Mouse (Mus musculus): ENCODE data around the gene Ptn. TPM values are rescaled to one million over a fixed set of nuclear protein-coding genes. Genes with fewer than 3 reads are reported as not detected.

The Ptn gene
- 243 and 244 TPM in 2 replicates for polyA plus RNA-seq (2014; fragmentation: Nextera tagmentation; extraction: Ambion mirVana)

- Histone ChIP-seq H3K4me2 (peak within 1 kb of the TSS; percentile 67), H3K9ac (ENCODE audit: low read length) (peak within 1 kb of the TSS; percentile 76), H3K27ac (ENCODE audit: low read depth, low read length) (peak within 1 kb of the TSS; percentile 23), H3K9me3 (ENCODE audit: control insufficient read depth, low read length) (no peaks in the 10 kb centered on the region), H3K4me3 (ENCODE audit: low read depth, low read length) (peak within 1 kb of the TSS; percentile 52), H3K4me1 (ENCODE audit: control insufficient read depth, insufficient read depth, low read length) (peaks cover 7% of the 10 kb centered on the region), H3K36me3 (ENCODE audit: control insufficient read depth, insufficient read depth, low read length) (no peaks in the 10 kb centered on the region), H3K27me3 (ENCODE audit: control insufficient read depth, insufficient read depth, low read length) (peaks cover 7% of the 10 kb centered on the region)
- ATAC-seq (ENCODE audit: low FRiP score) (peak; percentile 83), DNase-seq (ENCODE audit: low spot score, missing footprints) (peak; percentile 96)
- WGBS = under 1% methylated on average over 15 of the region's 15 CpGs
These were observed at the start of gene Ptn for GRCm38 (mm10) chr6:36809747-36810285. Gene Ptn, minus strand, starts transcription at chr6:36810220.

GRCm38 (mm10) chr6:36858258-36859041 is 48.4 kb upstream of the Ptn start:
- H3K27me3 ChIP-seq (ENCODE audit: control insufficient read depth, insufficient read depth, low read length) = no peaks in the 10 kb centered on the region
- H3K27ac ChIP-seq (ENCODE audit: low read depth, low read length) = peak overlapping the region; percentile 78
- DNase-seq (ENCODE audit: low spot score, missing footprints) (peak; percentile 90), ATAC-seq (ENCODE audit: low FRiP score) (peak; percentile 82)
- H3K9me3 ChIP-seq (ENCODE audit: control insufficient read depth, low read length) = no peaks in the 10 kb centered on the region
- peaks cover 4% of the 10 kb centered on the region; the same call in 1 of the 2 replicates for H3K4me1 ChIP-seq (ENCODE audit: control insufficient read depth, insufficient read depth, low read length)
- WGBS = 26% methylated on average over 3 of the region's 3 CpGs
- H3K36me3 ChIP-seq (ENCODE audit: control insufficient read depth, insufficient read depth, low read length) = no peaks in the 10 kb centered on the region
- no peak overlapping the region for H3K9ac ChIP-seq (ENCODE audit: low read length)
- no peak overlapping the region for H3K4me2 ChIP-seq
- no peak overlapping the region for H3K4me3 ChIP-seq (ENCODE audit: low read depth, low read length)

GRCm38 (mm10) chr6:36857627-36858257 is 47.7 kb upstream of the Ptn start:
- Histone ChIP-seq H3K27me3 (ENCODE audit: control insufficient read depth, insufficient read depth, low read length) (no peaks in the 10 kb centered on the region), H3K27ac (ENCODE audit: low read depth, low read length) (0 out of 2 replicates have a peak overlapping the region, but pooled peaks have one; percentile 30), H3K9me3 (ENCODE audit: control insufficient read depth, low read length) (no peaks in the 10 kb centered on the region), H3K9ac (ENCODE audit: low read length) (no peak overlapping the region), H3K4me1 (ENCODE audit: control insufficient read depth, insufficient read depth, low read length) (peaks cover 4% of the 10 kb centered on the region; the same call in 1 of the 2 replicates), H3K4me2 (no peak overlapping the region), H3K36me3 (ENCODE audit: control insufficient read depth, insufficient read depth, low read length) (no peaks in the 10 kb centered on the region), H3K4me3 (ENCODE audit: low read depth, low read length) (no peak overlapping the region)
- ATAC-seq (ENCODE audit: low FRiP score) (peak; percentile 91), DNase-seq (ENCODE audit: low spot score, missing footprints) (peak; percentile 89)
- 12% methylated on average over 6 of the region's 6 CpGs for WGBS

DNA sequence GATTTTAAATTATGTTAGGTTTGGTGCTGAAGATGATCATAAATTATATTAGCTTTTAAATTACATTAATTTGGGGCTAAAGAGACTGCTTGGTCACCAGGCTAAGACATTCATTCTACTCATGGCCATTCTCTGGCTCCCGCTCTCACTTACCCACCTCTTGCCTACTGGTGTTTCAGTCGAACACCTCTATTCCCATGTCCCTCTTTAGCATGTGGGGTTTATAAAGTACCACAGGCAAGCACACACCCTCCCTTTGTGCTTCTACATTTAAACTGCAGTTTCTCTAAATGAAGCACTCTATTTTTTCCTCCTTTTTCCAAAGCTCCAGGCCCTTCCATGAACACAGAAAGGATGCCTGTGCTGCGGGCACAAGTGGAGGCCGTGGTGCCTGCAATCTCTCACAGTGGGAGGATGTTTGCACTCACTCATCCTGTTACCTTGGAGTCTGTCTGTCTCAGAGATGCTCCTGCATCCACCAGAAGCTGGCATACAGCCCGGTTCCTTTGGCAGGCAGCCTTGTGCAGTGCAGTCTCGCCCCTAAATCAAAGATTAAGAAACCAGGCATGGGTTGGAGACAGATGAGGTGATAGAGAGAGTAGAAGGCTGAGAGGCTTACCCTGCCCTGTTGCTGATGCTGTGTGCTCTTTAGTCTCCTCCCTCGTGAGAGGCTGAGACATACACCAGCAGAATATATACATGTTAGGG is 40.6 kb upstream of the Ptn start:
- WGBS = 83% methylated on average over 7 of the region's 7 CpGs
- H3K27me3 ChIP-seq (ENCODE audit: control insufficient read depth, insufficient read depth, low read length) = no peaks in the 10 kb centered on the region
- no peak overlapping the region for H3K27ac ChIP-seq (ENCODE audit: low read depth, low read length)
- H3K4me3 ChIP-seq (ENCODE audit: low read depth, low read length) = no peak overlapping the region
- H3K4me2 ChIP-seq = no peak overlapping the region
- H3K9me3 ChIP-seq (ENCODE audit: control insufficient read depth, low read length) = no peaks in the 10 kb centered on the region
- ATAC-seq (ENCODE audit: low FRiP score) = no peak
- H3K36me3 ChIP-seq (ENCODE audit: control insufficient read depth, insufficient read depth, low read length) = no peaks in the 10 kb centered on the region
- no peaks in the 10 kb centered on the region for H3K4me1 ChIP-seq (ENCODE audit: control insufficient read depth, insufficient read depth, low read length)
- no peak for DNase-seq (ENCODE audit: low spot score, missing footprints)
- no peak overlapping the region for H3K9ac ChIP-seq (ENCODE audit: low read length)

DNA sequence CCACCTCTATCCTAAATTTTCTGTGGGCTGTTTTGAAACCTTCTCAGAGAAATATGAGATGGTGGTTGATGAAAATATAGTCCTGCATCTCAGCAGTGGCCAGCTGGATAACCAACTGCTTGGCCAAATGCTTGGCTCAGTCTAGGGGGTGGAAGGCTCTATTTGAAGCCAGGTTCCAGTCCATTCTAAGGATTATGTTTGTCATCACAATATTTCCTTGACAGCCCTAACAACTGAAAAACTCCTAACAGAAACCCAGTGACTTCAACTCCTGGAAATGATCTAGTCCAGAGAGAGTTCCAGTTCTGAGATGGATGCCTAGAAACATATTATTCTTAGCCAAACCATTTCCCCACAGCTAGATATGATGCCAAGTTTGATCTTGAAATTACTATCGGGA is 35.3 kb upstream of the Ptn start:
- Histone ChIP-seq H3K4me2 (no peak overlapping the region), H3K27ac (ENCODE audit: low read depth, low read length) (no peak overlapping the region), H3K4me3 (ENCODE audit: low read depth, low read length) (no peak overlapping the region), H3K9ac (ENCODE audit: low read length) (no peak overlapping the region), H3K36me3 (ENCODE audit: control insufficient read depth, insufficient read depth, low read length) (no peaks in the 10 kb centered on the region), H3K27me3 (ENCODE audit: control insufficient read depth, insufficient read depth, low read length) (no peaks in the 10 kb centered on the region), H3K4me1 (ENCODE audit: control insufficient read depth, insufficient read depth, low read length) (no peaks in the 10 kb centered on the region), H3K9me3 (ENCODE audit: control insufficient read depth, low read length) (no peaks in the 10 kb centered on the region)
- ATAC-seq (ENCODE audit: low FRiP score) (no peak), DNase-seq (ENCODE audit: low spot score, missing footprints) (no peak)
- WGBS = 90% methylated on average over 1 of the region's 1 CpGs

DNA sequence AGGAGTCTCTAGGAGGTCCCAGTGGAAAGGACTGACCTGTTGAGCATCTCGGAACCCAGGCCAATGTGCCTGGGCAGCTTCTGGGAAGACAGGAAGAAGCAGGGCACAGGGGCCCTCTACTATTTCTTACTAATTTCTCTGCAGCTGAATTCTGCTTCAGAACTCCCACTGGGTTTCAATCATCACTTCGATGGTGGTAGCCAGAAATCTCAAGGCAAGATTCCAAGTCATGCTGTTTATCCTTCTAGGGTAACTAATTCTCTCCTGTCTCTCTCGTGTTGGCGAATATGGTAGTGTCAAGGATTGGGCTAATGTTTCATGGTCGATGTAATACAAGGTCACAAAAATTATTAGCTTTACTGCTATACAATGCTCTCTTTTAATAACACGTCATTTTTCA is 34.2 kb upstream of the Ptn start:
- DNase-seq (ENCODE audit: low spot score, missing footprints) = no peak
- H3K9ac ChIP-seq (ENCODE audit: low read length) = no peak overlapping the region

GRCm38 (mm10) chr6:36843031-36843488 is 33.0 kb upstream of the Ptn start:
- ATAC-seq (ENCODE audit: low FRiP score) = no peak
- 73% methylated on average over 3 of the region's 3 CpGs for WGBS

More for the DNA sequence above, 34.2 kb upstream of the Ptn start:
- Histone ChIP-seq H3K4me3 (ENCODE audit: low read depth, low read length) (no peak overlapping the region), H3K36me3 (ENCODE audit: control insufficient read depth, insufficient read depth, low read length) (no peaks in the 10 kb centered on the region), H3K4me2 (no peak overlapping the region), H3K27me3 (ENCODE audit: control insufficient read depth, insufficient read depth, low read length) (no peaks in the 10 kb centered on the region), H3K27ac (ENCODE audit: low read depth, low read length) (no peak overlapping the region), H3K9me3 (ENCODE audit: control insufficient read depth, low read length) (no peaks in the 10 kb centered on the region), H3K4me1 (ENCODE audit: control insufficient read depth, insufficient read depth, low read length) (no peaks in the 10 kb centered on the region)
- 78% methylated on average over 6 of the region's 6 CpGs for WGBS
- ATAC-seq (ENCODE audit: low FRiP score) = no peak

DNA sequence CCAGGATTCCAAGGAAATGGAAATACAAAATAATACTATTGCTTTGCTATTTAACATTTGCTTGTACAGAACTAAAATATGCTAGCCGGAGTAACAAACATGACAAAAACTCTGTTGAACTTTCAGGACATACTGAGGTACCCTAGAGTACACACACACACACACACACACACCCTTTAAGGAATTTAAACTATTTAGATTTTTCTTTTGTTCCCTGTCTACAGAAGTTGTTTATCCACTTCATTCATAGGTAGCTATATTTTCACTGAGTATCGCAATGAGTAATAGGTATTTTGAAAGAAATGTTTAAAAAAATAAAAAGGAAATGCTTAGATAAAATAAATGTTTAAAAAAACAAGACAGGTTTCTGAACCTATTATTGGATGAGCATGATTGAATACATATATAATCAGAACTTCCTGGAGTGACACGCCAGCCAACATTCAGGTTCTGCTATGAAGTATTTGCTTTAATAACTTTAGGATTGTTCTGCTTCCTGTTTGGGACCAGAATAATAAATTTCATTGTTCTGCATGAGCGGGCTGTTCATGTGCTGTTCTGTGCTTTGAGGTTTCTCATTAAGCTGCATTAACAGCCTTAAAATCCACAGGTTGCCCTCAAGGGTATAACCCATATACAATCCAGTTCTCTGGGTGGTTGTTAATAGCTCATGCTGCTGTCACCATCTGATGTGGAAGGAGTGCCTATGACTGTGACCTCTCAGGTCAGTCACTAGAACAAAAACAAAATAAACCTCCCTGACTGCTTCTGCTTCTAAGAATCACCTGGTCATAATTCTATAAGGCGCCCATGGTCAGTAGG is 32.3 kb upstream of the Ptn start:
- Histone ChIP-seq H3K36me3 (ENCODE audit: control insufficient read depth, insufficient read depth, low read length) (no peaks in the 10 kb centered on the region), H3K9me3 (ENCODE audit: control insufficient read depth, low read length) (no peaks in the 10 kb centered on the region), H3K27ac (ENCODE audit: low read depth, low read length) (no peak overlapping the region), H3K9ac (ENCODE audit: low read length) (no peak overlapping the region), H3K27me3 (ENCODE audit: control insufficient read depth, insufficient read depth, low read length) (no peaks in the 10 kb centered on the region), H3K4me2 (no peak overlapping the region), H3K4me1 (ENCODE audit: control insufficient read depth, insufficient read depth, low read length) (no peaks in the 10 kb centered on the region), H3K4me3 (ENCODE audit: low read depth, low read length) (no peak overlapping the region)
- no peak for ATAC-seq (ENCODE audit: low FRiP score)
- 86% methylated on average over 5 of the region's 5 CpGs for WGBS
- no peak for DNase-seq (ENCODE audit: low spot score, missing footprints)

More at GRCm38 (mm10) chr6:36843031-36843488, 33.0 kb upstream of the Ptn start:
- Histone ChIP-seq H3K27me3 (ENCODE audit: control insufficient read depth, insufficient read depth, low read length) (no peaks in the 10 kb centered on the region), H3K9ac (ENCODE audit: low read length) (no peak overlapping the region), H3K9me3 (ENCODE audit: control insufficient read depth, low read length) (no peaks in the 10 kb centered on the region), H3K36me3 (ENCODE audit: control insufficient read depth, insufficient read depth, low read length) (no peaks in the 10 kb centered on the region), H3K27ac (ENCODE audit: low read depth, low read length) (no peak overlapping the region), H3K4me1 (ENCODE audit: control insufficient read depth, insufficient read depth, low read length) (no peaks in the 10 kb centered on the region), H3K4me2 (no peak overlapping the region), H3K4me3 (ENCODE audit: low read depth, low read length) (no peak overlapping the region)
- no peak for DNase-seq (ENCODE audit: low spot score, missing footprints)
